Mouse (Mus musculus) small intestine, adult 2 months (tissue): ENCODE data around the gene Gpr107. TPM values are rescaled to one million over a fixed set of nuclear protein-coding genes. Genes with fewer than 3 reads are reported as not detected.

Experiments
- H3K27ac ChIP-seq: fragments of 200-500 bp; 2 replicates; pipeline ENCODE4 v1.5.1; 2012; ENCODE audit warnings: low read depth, low read length, control low read depth, inconsistent platforms; ENCODE audit not compliant: insufficient read depth
- H3K27me3 ChIP-seq: fragments of 200-500 bp; 2 replicates; pipeline ENCODE4 v1.6.1; 2012; ENCODE audit warnings: mild to moderate bottlenecking, moderate library complexity, low read length, inconsistent platforms; ENCODE audit not compliant: control insufficient read depth, insufficient read depth
- H3K36me3 ChIP-seq: fragments of 200-500 bp; 2 replicates; pipeline ENCODE4 v1.6.1; 2012; ENCODE audit warnings: mild to moderate bottlenecking, low read length, control low read depth, inconsistent platforms; ENCODE audit not compliant: control insufficient read depth, insufficient read depth
- H3K4me1 ChIP-seq: fragments of 200-500 bp; 2 replicates; pipeline ENCODE4 v1.6.1; 2012; ENCODE audit warnings: low read length, inconsistent platforms, mixed read lengths; ENCODE audit not compliant: control insufficient read depth, insufficient read depth, insufficient read length
- H3K4me3 ChIP-seq: fragments of 200-500 bp; 2 replicates; pipeline ENCODE4 v1.5.1; 2012; ENCODE audit warnings: low read depth, mild to moderate bottlenecking, control low read depth, inconsistent platforms, low read length, moderate library complexity
- CTCF ChIP-seq: fragments of 200-500 bp; IDR thresholded peaks from 2 replicates; pipeline ENCODE4 v1.5.1; 2012; ENCODE audit warnings: low read depth, mild to moderate bottlenecking, control low read depth, inconsistent platforms, low read length, moderate library complexity, mixed read lengths; ENCODE audit not compliant: insufficient replicate concordance, insufficient read length; ENCODE audit errors: extremely low read depth
- POLR2A ChIP-seq: fragments of 200-500 bp; IDR thresholded peaks from 2 replicates; pipeline ENCODE4 v1.6.1; 2012; ENCODE audit warnings: low read depth, mild to moderate bottlenecking, control low read depth, inconsistent platforms, low read length, moderate library complexity
- WGBS: fragments of 180-500 bp; shearing (Covaris S2); methylation state at CpG from one replicate; pipeline ENCODE4 v1.1.7; 2018; 5-methylcytosine and 5-hydroxymethylcytosine counted together
- polyA plus RNA-seq: library from polyadenylated mRNA; depleted of rRNA; stranded (reverse); fragments of >200 nt; gene quantifications from 2 replicates; pipeline ENCODE4 v1.2.3, GENCODE M21; 2012

The Gpr107 gene
- polyA plus RNA-seq, 1 experiment = 30.5 TPM

- H3K27ac ChIP-seq = no peak overlapping the region
- WGBS = 35% methylated on average over 23 of the region's 23 CpGs
- H3K36me3 ChIP-seq = no peaks in the 10 kb centered on the region
- TF ChIP-seq CTCF = no peak
- no peak for TF ChIP-seq POLR2A
- H3K4me1 ChIP-seq = no peaks in the 10 kb centered on the region
- H3K4me3 ChIP-seq = peak overlapping the region; percentile 33
- H3K27me3 ChIP-seq = no peaks in the 10 kb centered on the region
Measured at GRCm38 (mm10) chr2:31239203-31239696, 87.1 kb downstream of the Gpr107 start.

GRCm38 (mm10) chr2:31239833-31240232 lies 87.7 kb downstream of the Gpr107 start:
- Histone ChIP-seq H3K4me3 (no peak overlapping the region), H3K36me3 (no peaks in the 10 kb centered on the region)
- WGBS = 75% methylated on average over 6 of the region's 6 CpGs

GRCm38 (mm10) chr2:31241639-31242038 lies 89.5 kb downstream of the Gpr107 start:
- 16% methylated on average over 7 of the region's 7 CpGs for WGBS
- Histone ChIP-seq H3K4me1 (peaks cover 5% of the 10 kb centered on the region; the same call in 1 of the 2 replicates), H3K27me3 (peaks cover 24% of the 10 kb centered on the region), H3K4me3 (no peak overlapping the region), H3K36me3 (no peaks in the 10 kb centered on the region), H3K27ac (no peak overlapping the region)
- no peak for TF ChIP-seq CTCF
- no peak for TF ChIP-seq POLR2A

More at GRCm38 (mm10) chr2:31239833-31240232, 87.7 kb downstream of the Gpr107 start:
- Histone ChIP-seq H3K4me1 (no peaks in the 10 kb centered on the region), H3K27ac (no peak overlapping the region), H3K27me3 (peaks cover 6% of the 10 kb centered on the region; the same call in 1 of the 2 replicates)
- TF ChIP-seq CTCF = no peak
- TF ChIP-seq POLR2A = no peak

GRCm38 (mm10) chr2:31244216-31244615 lies 92.1 kb downstream of the Gpr107 start:
- TF ChIP-seq POLR2A = 0 out of 2 replicates have a peak, but pooled peaks have one; percentile 24
- no peak for TF ChIP-seq CTCF
- WGBS = 54% methylated on average over 8 of the region's 8 CpGs
- H3K36me3 ChIP-seq = no peaks in the 10 kb centered on the region

GRCm38 (mm10) chr2:31245051-31245450 lies 92.9 kb downstream of the Gpr107 start:
- Histone ChIP-seq H3K27me3 (peaks cover 30% of the 10 kb centered on the region), H3K36me3 (no peaks in the 10 kb centered on the region), H3K4me3 (peak overlapping the region; percentile 69), H3K27ac (no peak overlapping the region), H3K4me1 (peaks cover 5% of the 10 kb centered on the region; the same call in 1 of the 2 replicates)
- TF ChIP-seq CTCF (no peak), POLR2A (no peak)
- 39% methylated on average over 5 of the region's 5 CpGs for WGBS

More at GRCm38 (mm10) chr2:31244216-31244615, 92.1 kb downstream of the Gpr107 start:
- Histone ChIP-seq H3K27ac (no peak overlapping the region), H3K4me1 (peaks cover 5% of the 10 kb centered on the region; the same call in 1 of the 2 replicates), H3K4me3 (no peak overlapping the region), H3K27me3 (peaks cover 30% of the 10 kb centered on the region)

GRCm38 (mm10) chr2:31245491-31246141 lies 93.5 kb downstream of the Gpr107 start, which contains the start of gene Ncs1:
TSS of gene Ncs1 (plus strand) at chr2:31245823.
- TF ChIP-seq CTCF (no peak), POLR2A (no peak)

More at GRCm38 (mm10) chr2:31245491-31246141, 93.5 kb downstream of the Gpr107 start, which contains the start of gene Ncs1:
- Histone ChIP-seq H3K36me3 (no peaks in the 10 kb centered on the region), H3K27me3 (peaks cover 30% of the 10 kb centered on the region), H3K27ac (no peak within 1 kb of the TSS), H3K4me1 (peaks cover 5% of the 10 kb centered on the region; the same call in 1 of the 2 replicates), H3K4me3 (peak within 1 kb of the TSS; percentile 69)
- under 1% methylated on average over 89 of the region's 89 CpGs for WGBS
